Mouse (Mus musculus) cerebellum, postnatal 4 days (tissue): ENCODE results near the gene Rhoc.
"Not testable (repeated sequence)": the region's sequence is repeated elsewhere in the genome, so short reads cannot be mapped to it uniquely, and the experiment has no call there.

Source experiments
- DNase-seq, 2 experiments: peaks; one replicate each; pipeline ENCODE4 v3.0.0; 2022; ENCODE audit warnings: low spot score in 2 of 2, mixed read lengths in 1 of 2

Gene Rhoc

DNA sequence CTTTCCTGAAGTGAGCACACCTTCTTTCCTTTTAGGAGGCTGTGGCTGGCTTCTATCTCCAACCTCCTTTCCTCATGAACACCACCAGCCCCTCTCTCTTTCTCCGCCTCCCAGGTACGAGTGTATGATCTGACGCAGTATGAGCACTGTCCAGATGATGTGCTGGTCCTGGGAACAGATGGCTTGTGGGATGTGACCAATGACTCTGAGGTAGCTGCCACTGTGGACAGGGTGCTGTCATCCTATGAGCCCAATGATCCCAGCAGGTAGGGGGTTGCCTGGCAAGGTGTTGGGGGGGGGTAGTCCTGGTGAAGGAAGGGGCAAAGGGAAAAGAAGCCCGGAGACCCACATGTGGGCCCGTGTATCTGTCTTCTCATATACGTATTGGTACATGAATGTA, 2.9 kb upstream of the Rhoc start:
- DNase-seq: no peak

DNA sequence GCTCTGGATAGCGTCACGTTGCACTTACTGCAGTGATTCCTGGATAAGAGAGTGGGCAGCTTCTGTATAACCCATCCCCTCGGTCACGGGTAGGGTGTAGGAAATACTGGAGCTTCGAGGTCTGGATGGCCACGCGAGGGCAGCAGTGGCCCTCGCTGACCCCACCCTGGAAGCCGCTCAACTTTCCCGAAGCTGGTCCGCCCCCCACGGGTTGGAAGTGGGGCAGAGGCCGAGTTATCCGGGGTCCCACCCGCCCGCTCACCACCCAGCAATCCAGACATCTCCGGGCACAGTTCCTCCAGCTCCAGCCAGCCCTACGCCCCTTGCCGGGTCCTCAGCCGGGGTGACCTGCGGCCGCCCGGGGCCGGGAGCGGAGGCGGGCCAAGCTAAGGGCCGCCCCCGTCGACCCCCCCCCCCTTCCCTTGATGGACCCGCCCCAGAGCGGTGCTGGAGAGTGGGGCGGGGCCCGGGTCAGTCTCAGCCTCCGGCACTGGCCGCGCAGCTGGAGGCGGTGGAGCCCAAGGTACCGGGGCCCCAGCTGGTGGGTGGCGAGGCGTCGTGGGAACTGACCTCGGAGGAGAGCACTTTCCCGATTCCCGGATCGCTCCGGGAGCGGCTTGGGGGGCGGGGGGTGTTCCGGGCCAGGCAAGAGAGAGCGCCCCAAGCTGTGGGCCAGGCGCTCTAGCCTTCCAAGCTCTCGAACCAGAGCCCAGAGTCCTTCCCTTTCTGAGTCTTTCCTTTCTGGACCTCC, 561 bp downstream of the Rhoc start:
- peak in 1 of 2 experiments; percentile 74 for DNase-seq

DNA sequence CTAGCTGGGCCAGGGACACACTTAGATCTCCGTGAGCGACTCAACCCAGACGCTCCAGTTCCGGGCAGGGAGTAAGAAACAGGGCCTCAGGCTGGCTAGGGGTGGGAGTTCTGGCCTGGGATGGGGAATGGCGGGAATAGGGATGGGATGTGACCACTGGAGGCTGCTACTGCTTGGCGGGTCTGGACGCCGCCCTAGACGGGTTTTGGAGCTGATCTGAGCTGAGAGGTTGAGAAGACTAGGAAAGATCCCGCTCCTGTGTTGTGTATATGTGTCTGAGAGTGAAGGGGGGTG, 1.1 kb downstream of the Rhoc start:
- no peak for DNase-seq

DNA sequence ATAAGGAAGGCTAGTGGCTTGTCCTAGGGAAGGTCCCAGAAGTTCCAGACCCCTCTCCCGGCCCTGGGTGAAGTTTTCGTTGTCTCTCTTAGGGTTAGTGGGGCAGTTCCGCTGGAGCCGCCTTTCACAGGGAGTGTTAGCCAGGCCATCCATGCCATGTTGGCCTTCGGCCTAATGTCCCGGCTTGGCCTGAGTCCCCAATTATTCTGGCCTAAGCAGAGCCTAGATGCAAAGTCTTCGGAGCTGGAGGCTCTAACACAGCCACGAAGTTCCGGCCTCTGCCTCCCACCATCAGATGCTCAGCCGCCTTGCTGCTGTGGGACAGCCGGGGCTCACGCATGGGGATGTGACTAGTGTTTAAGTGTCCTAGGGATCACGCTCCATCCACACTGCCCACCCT, 1.6 kb downstream of the Rhoc start:
- no peak for DNase-seq

DNA sequence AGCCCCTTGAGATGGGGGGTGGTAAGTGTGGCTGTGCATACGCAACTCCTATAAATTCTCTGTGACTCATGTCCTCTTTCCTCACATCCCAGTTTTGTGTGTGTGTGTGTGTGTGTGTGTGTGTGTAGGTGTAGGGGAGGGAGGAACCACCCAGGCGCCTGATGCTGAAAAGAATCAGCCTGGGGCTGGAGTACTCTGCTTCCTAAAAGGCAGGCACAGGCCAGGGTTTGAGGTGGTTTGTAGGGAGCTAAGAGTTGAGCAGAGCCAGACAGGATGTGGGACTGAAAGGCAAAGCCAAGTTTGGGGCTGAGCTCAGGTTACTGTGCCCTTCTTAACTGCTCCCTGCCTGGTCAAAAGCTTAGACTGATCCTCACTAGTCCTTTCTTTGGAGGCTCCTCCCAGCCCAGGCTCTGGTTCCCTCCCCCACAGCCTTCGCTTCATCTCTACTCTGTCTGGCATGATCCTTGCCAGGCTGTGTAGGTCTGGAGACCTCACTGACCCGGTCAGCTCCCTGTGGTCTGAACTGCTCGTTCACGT, 2.3 kb downstream of the Rhoc start:
- no peak for DNase-seq

DNA sequence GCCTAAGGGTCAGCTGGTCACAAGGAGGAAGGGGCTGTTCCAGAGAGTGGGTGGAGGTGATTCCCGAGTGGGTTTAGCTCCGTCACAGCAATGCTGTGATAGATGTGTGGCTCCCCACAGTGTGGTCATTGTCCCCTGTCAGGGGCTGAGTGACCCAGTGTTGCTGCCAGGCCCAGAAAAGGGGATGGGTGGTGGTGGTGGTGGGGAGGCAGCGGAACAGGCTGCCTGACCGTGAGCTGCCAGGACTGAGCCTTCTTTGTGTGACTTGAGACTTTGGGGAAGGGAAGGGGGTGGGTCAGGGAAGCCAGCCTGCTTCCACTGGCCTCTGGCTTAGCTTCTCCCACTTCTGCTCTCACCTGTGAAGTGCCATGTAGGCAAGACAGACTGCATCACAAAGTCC, 2.8 kb downstream of the Rhoc start:
- no peak for DNase-seq

DNA sequence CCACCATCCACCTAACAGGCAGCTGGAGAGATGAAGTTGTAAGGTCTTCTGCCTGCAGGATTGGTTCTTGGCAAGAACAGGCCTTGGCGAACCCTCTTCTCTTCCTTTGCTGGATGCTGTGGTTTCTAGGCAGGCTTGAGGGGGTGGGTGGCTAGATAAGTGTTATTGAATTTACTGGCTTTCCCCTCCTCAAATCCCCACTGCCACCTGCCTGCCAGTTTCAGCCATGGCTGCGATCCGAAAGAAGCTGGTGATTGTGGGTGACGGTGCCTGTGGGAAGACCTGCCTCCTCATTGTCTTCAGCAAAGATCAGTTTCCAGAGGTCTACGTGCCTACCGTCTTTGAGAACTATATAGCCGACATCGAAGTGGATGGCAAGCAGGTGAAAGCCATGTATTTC, 3.5 kb downstream of the Rhoc start:
- DNase-seq: no peak

DNA sequence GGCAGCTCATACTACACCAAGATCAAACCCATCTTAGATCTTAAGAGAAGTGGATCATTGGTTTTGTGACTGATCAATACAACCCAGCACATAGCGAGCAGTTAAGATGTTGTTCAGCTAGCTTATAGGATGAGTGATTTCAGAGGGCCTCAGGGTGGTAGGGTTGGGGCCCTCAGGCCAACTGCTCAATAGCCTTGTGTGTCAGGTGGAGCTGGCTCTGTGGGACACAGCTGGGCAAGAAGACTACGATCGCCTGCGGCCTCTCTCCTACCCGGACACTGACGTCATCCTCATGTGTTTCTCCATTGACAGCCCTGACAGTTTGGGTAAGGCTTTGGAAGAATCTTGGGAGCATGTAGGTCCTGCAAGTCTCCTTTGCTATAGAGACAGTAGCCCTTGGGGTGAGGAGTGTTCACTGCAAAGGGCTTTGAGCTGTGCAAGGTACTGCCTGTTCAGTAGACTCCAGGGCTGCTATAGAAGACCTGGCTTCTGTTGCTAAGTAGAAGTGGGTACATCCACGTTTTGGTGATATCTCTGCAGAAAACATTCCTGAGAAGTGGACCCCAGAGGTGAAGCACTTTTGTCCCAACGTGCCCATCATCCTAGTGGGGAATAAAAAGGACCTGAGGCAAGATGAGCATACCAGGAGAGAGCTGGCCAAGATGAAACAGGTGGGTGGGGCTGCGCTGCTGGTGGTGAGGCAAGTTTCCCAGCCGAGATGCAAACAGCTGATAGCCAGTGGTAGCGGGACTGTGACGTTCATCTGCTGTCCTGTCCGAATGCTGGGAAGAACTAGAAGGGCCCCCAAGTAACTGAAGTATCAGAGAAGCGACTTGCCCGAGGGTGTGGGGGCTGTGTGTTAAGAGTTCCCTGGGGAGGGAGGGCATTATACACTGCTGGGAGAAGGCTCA, 4.4 kb downstream of the Rhoc start:
- no peak for DNase-seq

DNA sequence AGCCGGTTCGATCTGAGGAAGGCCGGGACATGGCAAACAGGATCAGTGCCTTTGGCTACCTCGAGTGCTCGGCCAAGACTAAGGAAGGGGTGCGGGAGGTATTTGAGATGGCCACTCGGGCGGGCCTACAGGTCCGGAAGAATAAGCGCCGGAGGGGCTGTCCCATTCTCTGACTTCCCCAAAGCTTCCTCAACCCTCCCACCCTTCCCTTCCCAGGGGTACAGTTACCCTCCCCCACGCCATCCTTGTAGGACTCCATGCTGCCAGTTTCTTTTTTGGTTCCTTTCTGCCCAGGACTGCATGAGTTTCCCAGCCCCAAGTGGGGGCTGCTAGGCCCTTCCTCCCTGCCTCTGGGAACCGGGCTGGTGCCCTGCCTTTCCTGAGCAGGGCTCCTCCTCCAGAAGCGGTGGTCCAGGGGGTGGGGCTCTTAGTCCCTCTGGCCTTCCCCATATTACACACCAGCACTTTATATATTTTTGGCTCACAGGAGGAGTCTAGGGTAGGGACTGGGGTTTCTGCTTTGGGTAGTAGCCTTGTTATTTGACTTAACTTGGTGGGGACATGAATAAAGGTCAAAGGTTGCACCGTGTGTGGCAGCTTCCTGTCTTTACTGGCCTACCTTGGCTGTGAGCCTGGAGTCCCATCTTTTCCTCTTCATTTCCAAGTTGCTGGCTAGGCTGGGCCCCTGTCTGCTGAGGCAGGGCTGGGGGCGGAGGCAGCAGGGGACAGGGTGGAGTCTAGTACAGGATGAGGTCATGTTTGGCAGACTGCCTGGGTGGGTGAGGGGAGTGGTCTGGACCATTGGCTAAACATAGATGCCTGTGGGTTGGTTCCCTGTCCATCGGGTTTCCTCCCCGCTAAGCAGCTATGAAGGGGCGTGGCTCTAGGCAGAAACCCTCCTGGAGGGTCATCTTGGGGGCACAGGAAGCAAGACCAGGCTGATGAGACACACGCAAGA, 6.0 kb downstream of the Rhoc start:
- peak; percentile 61 to 87 for DNase-seq

DNA sequence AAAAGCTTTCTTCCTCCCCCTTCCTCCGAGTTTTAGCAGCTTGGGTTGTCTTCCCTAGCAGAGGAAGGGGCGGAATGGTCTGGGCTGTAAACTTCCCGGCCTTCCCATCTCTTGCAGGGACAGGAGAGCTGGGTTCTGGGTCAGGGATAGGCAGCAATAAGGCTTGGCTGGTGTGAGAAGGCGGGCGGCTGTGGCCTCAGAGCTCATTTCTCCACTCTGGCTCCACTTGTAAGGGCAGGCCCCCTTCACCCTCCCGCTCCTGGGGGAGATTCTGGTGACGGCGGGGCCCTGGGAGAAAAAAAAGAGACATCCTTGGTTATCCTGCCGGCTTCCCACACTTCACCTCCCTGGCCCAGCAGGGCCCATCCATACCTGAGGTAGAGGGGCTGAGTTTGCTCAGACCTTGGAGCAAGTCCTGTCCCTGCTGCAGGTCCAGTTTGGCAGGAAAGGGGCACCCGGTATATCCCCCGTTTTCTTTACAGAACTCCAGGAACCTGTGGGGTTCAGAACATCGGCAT, 6.8 kb downstream of the Rhoc start:
- no peak for DNase-seq

DNA sequence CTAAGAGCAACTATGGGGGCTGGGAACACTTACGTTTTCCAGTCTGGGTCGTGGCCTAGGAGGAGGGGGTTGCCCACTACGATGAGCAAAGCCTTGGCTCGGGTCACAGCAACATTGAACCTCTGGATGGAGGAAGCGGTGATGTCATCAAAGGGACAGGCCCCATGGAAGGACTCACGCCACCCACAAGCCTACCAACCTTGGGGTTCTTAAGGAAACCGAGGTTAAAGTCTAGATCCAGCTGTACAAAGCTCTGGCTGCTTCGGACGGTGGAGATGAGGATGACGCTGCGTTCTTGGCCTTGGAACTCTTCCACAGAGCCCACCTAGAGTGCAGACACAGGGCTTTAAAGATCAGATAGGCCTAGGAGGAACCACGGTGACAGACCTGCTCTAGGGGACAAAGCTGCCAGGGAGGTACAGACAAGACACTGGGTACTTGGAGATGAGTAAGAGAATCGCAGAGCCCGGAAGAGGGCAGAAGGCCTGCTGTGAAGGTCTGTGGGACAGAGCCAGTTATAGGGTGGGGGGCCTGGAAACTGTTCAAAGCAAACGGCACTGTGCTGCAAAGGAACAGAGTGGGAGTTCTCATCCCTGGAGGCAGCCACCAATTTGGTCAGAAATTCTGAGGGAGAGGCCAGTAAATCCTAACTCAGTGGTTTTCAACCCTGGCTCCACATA, 7.6 kb downstream of the Rhoc start:
- no peak for DNase-seq

DNA sequence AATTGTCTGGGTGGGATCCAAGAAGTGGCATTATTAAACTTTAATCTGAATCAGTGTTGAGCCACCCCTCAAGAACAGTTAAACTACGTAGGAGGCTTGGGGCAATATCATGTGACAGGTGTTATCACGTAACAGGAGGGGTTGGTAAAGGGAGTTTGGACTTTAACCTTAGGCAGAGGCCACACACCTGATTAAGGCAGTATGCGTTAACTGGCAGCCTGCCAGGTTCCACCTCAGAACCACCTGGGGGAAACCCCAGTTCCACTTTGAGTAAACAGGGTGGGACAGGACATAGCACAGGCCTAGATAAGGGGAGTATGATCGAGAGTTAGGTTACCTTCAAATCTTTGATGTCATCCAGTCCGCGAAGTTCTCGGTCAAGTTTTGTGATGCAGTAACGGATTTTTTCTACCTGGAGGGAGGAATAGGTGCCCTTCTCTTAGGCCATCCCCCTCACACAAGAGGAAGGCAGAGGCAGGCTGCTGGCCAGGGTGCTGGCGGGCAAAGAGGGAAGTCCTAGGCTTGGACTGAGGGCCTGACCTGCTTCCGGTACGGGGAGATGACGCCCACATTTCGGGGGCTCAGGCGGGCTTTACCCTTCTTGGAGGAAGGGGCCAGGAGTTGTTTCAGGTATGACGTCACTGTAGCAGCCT, 8.4 kb downstream of the Rhoc start:
- DNase-seq: no peak

DNA sequence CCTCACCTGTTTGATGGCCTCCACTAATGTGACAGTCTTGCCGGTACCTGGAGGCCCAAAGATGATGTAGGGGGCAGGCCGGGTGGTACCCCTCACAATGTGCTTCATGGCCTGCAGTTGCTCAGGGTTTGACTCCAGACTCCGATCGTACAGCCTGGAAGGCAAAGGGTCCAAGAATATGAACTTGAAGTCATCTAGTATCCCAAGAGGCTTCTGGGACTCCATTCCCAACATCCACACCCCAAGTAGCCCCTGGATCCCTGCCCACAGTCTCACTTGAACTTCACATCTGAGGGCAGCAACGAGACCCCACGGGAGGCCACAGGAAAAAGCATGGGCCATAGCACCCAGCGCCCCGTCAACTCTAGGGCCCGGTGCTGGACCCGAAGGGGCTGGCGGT, 12.5 kb downstream of the Rhoc start:
- no peak for DNase-seq

DNA sequence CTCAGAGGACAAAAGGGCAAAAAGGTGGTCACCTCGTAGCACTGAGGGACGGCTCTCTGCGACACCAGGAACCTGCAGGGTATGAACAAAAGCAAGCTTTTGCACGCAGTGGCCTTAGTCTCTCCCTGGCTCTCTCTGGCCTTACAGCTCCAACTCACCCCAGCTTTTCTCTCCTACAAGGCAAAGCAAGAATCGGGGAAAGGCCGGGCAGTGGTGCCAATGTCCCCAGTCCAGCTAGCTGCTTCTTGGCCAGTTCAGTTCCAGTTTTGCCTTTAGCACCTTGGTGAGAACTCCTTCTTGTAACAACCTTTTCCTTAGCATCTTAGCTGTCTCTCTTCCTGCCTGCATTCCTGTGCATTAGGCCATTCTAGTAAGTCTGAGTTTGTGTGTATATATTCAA, 13.3 kb downstream of the Rhoc start:
- no peak for DNase-seq

DNA sequence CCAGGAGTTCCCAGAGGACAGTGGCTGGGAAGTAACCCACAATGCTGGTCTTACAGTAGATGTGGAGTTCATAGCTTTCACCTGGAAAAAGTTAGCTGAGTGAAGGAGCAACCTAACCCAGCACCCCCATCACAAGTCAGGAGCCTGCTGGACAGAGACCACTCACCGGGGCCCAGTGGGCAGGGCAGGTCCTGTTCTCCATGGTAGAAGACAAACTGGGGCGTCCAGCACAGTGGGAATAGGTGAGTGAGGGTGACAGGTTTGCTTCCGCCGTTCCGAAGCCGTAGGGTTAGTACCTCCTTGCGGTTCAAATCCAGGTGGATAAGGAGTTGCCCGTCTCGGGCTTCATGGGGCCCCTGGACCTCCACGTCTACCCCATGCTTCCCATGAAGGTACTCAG, 16.1 kb downstream of the Rhoc start:
- DNase-seq: no peak

DNA sequence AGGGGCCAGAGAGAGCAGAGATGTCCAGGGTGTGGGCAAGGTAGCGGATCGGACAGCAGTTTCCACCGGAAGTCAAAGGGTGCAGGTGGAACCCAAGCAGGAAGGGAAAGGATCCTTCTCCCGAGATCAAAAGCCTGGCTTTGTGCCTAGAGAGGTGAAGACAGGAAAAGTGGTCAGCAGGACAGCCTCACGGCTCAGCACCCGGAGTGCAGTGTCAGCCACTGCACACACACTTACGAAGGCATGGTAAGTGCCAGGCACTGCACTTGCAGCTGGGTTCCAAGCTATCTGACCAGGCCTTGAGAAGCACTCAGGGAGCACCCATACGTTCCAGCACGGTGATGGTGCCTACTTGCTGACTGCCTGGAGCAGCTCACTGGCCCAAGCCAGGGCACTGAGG, 17.4 kb downstream of the Rhoc start:
- DNase-seq: no peak

DNA sequence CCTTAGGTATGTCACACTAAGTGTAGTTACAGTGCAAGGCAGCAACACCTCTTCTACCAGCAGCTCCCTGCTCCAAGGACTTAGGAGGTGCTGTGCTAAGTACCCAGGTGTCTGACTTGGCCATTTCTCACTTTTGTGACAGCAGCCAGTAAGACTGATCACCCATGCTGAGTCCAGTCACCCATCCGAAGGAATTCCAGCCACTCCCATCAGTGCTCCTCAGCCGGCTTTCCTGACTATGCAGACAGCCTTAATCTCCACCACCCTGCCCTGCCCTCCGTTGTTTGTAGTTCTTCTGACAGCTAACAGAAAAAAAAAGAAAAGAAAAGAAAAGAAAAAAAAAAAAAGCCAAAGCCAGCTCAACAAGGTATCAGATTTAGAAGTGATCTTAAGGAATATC, 23.6 kb downstream of the Rhoc start:
- DNase-seq: no peak

DNA sequence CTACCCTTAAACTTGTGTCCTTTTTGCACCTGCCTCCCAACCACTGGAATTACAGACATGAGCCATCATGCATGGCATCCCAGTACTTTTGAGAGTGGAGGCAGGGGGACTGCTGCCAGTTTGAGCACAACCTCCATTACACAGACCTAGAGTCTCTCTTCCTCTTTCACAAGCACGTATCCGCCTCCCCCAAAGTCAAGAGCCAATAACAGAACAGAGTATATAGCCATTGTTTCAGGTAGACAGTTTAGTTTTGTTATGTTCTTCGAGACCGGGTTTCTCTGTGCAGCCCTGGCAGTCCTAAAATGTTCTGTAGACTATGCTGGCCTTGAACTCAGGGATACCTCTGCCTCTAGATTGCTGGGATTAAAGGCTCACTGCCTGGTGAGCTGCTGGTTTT, 24.1 kb downstream of the Rhoc start:
- no peak for DNase-seq

DNA sequence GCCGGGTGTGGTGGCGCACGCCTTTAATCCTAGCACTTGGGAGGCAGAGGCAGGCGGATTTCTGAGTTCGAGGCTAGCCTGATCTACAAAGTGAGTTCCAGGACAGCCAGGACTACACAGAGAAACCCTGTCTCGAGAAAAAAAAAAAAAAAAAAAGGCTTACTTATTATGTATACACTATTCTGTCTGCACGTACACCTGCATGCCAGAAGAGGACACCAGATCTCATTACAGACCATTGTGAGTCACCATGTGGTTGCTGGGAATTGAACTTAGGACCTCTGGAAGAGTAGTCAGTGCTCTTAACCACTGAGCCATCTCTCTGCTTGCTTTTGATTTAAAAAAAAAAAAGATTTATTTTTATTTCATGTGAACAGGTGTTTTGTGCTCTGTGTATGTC, 25.1 kb downstream of the Rhoc start:
- DNase-seq: not testable (repeated sequence)

DNA sequence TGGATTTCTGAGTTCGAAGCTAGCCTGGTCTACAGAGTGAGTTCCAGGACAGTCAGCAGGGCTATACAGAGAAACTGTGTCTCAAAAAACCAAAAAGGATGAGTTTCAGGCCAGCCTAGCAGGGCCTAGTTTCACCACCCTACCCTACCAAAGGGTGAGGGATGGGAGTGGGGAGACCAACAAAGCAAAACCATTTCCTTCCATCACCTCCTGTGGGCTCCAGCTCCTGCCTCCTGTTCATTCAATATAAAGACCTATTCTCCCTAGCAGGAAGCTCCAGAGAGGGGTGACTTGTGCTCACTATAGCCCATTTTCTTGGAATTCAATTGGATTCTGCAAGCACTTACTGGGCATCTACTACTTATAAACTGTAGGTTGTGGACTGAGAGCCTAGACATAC, 26.6 kb downstream of the Rhoc start:
- no peak for DNase-seq

DNA sequence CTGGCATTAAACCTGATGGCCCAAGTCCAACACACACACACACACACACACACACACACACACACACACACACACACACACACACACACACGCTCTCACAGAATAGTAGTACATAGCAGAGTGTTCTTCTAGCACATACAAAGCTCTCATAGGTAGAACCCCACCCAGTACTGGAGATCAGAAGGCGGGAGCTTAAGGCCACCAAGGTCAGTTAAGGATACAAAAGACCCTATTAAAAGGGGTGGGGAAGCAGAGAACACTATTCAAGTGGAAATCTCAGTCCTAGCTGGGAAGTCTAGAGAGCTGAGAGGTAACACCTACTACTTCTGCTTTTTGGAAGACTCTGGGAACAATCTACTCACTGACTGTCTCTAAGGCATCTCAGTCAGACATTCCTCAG, 27.2 kb downstream of the Rhoc start:
- no peak for DNase-seq
